Mouse (Mus musculus) lung, postnatal 4 days (tissue): ENCODE measurements at regions not wholly inside any gene's neighbourhood (a gene's known extent, or its start where the extent isn't known, plus 50 kb on each side); places are given as distances from the start of the nearest gene placed in this dataset.
A peak's percentile ranks its signal among the peaks of the same experiment; 100 is the strongest.

Experiments
- DNase-seq, 2 experiments: peaks; one replicate each; pipeline ENCODE4 v3.0.0; 2021

DNA sequence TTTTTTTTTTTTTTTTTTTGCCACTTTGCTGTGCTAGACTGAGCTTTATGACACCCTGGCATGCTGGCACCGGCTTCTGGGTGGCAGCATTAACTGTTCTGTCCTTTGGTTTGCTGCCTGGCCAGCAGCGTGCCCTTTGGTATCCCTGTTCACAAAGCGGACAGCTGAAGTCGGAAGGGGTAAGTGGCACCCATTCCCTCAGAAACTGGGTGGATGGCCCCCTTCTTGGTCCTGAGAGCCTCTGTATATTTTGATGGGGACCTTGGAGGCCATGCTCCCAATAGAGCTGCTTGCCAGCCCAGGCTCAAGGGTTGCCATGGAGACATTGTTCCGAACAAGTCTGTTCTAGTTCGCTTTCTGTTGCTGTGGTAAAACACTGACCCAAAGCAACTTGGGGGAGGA is 143.9 kb upstream of the Tle3 start:
- no peak for DNase-seq

DNA sequence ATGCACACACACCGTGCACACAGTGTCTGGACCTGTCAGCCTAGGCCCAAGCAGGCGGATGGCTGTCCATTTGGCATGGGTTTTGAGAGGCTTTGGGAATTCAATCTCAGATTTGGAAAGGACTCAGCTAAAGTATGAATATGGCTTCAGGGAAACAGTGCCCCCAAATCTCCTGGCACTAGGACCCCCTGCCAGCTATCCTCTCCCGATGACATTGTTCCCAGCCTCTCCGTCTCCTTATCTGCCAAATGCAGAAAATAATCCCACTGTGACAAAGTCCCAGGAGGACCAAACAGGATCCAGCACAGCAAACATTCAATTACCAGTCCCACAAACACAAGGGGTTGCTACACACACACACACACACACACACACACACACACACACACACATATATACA is 141.9 kb upstream of the Tle3 start:
- DNase-seq, result no peak

DNA sequence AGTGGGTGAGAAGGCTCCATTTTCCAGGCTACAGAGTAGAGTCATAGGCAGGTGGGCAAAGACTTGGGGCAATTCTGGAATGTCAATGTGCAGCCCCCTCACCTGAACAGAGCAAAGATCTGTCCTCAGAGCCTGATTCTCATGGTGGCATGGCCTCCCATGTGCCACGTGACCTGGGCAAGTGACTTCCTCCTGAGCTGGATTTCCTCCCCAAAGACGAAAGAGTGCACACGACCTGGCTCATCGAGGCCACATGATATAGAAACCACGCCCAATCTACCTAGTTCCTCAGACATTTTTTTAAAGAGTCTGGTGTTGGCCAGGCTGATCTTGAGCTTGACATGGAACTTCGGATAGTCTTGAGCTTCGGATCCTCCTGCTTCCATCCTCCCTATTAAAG is 139.5 kb upstream of the Tle3 start:
- DNase-seq, result no peak

DNA sequence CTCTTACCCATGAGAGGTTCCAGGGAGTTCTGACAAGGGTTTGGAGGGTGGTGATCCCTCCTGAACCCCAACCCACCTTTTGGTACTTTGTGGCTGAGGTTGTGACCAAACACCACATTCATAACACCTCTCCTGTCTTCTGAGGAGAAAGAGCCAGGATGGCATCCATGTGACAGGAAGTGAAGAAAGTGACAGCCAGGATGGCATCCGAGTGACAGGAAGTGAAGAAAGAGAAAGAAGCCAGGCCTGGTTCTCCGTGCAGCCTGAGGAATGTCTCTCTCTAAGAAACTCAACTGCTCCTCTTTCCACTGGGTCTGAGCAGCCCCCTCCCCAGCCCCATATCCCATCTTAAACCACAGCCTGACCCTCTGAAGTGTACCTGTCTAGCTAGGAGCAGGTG is 138.9 kb upstream of the Tle3 start:
- DNase-seq, result no peak

DNA sequence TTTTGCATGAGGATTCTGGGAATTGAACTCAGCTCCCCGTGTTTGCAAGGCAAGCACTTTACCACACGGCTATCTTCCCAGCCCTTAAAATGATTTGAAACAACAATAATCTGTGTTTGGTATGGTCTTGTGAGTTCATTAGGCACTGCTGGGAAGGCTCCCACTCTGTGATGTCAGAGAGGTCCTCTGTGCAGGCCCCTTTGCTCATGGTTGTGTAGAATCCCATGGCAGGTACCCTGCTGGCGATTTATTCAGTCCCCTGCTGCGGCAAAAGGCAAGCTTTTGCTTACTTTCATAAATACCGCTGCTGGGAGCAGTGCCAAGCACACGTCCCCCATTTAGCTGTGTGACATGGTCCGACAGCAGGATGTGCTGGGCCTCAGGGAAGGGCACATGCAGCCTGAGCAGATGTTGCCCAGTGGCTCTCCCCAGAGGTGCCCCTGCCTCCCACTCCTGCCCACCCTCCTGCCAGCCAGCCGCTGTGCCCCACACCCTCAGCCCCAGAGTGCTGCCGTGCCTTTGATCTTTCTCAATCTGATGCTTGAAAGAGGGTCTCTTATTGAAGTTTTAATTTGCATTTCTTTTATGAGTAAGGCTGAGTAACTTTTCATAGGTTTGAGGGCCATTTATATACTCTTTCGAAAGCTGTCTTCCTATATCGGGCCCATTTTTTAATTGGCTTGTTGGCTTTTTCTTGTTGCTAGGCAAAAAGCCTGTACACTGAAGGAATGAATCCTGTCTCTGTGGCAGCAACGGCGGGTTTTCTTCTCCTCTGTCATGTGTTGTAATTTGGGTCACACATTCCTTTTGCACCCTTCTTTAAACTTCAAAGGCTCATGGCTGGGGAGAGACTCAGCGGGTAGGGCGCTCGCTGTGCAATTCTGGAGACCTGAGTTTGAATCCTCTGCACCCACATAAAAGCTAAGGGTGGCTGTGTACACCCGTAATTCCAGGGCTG is 136.2 kb upstream of the Tle3 start:
- DNase-seq, result peak in 1 of 2 experiments; percentile 40

DNA sequence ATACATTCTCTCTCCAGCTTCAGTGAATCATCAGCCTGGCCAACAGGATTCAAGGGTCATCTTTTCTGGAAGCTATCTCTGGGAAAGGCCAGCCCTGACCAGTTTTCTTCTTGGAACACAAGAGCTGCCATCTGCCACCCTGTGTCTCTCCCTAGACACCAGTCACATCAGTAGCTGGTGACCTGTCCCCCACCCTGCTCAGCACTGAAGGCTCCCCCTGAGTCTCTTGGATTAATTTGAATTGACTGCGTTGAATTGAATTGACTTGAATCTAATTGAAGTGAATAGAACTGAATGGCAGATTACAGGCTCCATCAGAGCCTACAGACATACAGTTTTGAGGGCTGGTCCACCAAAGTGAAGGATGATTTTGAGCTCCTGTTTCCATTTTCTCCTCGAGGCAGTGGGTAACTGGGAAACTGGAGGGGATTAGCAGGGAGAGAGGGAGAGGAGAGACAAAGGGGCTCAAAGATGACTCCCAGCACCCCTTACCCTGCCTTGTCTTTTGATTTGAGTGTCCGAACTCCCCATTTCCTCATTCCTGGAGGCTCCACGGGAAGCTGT is 133.4 kb upstream of the Tle3 start:
- no peak for DNase-seq

DNA sequence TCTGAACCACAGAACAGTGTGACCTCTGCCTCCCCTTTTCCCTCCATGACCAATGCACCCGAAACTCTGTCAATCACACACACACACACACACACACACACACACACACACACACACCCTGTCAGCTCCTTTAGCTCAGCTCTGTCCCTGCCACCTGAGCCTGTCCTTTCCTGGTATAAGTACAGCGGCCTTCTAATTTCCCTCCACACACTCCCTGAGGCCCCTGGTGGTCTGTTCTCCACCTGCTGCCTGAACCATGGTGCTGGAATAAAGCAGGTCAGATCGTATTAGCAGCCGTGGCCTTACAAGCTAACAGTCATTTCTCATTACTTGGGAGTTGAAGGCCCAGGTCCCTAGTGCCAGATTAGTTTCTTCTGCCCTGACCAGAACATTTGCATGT is 132.8 kb upstream of the Tle3 start:
- no peak for DNase-seq

DNA sequence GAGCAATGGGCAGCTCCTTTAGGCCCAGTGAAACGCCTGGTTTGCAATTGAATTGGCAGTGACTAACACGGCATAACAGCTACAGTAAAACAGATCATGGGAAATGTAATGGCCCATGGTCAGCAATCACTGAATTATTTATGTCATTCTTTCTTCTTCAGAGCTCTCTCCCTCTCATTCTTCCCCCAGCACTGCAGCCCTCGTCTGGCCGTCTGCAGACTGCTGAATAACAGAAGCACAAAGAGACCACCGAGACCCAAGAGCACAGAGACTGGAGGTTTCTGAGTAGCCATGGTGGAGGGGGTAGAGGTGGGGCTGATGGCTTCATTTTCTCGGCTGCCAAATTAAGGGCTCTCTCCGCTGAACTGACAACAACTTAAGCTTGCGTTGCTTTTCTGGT is 130.7 kb upstream of the Tle3 start:
- DNase-seq, result no peak

DNA sequence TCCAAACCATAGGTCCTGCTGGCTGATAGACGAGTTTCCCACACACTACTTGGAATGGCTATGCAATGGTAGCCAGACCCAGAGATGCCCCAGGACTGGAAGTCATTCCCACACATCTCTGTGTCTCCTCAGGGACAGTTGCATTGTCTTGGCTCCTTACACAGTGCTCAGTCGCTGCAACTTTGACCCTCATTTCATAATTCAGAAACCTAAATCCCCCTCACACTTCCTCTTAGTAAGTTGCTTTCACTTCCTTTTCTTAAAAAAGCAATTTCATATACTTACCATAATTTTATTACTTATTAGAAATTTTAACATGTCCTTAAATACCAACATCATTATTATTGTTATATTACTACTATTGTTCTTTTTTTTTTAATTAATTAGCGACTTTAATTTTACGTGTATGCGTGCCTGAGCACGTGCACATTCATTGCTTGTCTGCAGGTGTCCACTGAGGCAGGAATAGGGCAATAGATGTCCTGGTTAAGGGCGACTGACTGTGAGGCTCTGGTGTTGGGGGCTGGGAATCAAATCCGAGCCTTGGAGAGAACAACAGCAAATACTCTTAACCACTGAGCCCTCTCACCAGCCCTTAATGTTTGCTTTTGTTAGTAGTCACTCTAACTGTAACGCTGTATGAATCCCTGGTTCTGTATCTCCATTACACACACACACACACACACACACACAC is 129.9 kb upstream of the Tle3 start:
- no peak for DNase-seq

DNA sequence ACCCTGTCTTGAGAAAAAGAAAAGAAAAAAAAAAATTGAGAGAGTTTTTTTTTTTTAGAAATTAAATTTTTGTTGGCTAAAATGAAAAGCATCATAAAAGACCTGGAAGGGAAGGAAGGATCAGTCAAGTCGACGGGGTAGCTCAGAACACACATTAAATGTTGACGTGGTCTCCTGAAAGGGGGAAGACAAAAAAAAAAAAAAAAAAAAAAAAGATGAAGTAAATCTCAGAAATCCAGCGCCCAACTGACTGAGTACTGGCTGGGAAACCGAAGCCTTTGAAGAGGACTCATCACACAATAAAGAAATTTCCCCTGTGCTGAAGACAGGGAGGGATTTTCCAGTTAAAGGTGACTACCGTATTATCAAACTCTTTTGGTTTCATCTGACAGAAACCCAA is 128.9 kb upstream of the Tle3 start:
- DNase-seq, result no peak

DNA sequence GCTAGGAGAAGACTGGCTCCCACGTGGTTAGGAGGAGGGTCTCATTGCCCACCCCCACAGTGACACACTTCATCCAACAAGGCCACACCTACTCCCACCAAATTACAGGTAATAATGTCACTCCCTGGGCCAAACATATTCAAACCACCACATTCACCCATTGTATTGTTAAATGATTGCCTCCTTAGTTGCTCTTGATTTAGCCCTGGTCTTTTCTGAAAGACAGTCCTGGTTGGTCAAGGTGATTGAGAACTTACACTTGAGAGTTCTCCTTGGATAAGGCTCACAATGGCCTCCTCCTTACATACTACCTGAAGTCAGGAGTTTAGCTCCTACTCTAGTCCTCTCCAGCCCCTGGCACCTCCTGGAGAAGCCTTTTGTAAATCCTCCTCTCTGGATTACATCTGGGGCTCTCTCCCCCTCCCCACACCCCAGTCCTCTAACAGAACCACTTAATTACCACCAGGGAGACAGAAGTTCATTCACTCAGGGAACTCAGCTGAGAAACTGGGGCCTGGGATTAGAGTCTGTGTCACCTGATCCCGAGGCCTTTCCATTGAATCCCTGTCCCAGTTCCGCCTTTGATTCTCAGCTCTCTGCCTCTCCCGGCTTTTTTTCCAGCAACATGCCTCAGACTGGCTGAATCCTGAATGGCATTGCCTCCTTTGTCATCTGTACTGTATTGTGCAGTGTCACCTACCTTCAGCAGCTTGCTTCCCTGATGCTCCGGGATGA is 122.3 kb upstream of the Tle3 start:
- DNase-seq, result no peak

DNA sequence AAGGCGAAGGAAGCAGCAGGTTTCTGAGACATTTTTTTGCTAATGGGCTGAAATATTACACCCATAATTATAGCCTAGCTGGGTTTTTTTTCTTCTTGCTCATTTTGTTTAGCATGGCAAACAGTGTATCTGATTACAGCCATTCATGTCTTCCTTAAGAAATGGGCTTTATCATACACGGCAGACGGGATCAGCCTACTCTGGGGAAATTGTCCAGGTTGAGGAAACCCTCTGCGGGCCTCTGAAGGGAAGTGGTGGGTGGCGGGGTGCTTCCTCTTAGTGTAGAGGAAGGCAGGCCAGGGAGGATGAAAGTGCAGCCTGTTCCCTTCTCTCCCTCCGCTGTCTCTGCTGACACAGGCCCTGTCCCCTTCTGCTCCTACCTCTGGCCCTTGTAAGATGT is 120.6 kb upstream of the Tle3 start:
- peak; percentile 48 to 63 for DNase-seq

DNA sequence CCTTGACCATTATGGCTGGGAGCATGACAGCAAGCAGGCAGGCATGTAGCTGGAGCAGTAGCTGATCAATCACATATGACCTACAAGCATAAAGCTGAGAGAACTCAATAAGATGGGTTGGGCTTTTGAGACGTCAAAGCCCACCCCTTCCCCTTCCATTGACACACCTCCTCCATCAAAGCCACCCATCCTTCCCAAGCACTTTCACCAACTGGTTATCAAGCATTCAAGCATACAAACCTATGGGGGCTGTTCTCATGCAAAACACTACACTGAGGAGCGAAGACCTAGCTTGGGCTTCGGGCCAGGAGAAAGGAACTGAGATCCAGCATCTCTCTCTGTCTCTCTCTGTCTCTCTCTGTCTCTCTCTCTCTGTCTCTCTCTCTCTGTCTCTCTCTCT is 118.4 kb upstream of the Tle3 start:
- no peak for DNase-seq

DNA sequence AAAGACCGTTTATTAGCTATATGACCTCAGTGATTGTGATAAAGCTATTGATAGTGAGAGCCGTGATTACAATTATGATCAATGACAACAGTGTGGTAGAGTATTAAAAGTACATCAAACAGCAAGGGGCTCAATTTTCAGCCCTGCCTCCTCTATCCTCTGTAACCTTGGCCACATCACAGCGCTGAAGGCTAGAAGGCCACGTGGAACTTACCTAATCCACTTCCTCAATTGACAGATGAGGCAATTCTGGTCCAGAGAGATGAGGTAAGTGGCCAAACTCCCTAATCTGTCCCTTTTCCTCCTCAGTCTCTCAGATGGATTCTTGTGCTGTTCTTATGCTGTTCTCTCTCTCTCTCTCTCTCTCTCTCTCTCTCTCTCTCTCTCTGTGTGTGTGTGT is 114.7 kb upstream of the Tle3 start:
- no peak for DNase-seq

DNA sequence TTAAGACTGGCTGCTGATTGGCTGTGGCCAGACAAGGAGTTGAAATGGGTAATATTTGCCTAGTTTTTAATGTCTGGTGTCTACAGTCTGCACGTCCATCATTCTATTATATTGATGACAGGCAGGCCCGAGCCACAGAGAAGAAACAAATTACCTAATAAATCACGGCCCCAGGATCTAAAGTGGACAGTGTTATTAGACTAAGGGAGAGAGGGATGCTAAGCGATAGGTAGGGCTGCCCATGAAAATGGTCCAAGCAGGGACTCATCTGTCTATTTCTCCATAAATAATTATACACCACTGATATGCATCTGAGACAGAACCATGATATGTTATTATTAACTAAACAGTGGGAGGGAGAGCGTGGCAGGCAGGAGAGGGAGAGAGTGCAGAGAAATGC is 114.1 kb upstream of the Tle3 start:
- no peak for DNase-seq

DNA sequence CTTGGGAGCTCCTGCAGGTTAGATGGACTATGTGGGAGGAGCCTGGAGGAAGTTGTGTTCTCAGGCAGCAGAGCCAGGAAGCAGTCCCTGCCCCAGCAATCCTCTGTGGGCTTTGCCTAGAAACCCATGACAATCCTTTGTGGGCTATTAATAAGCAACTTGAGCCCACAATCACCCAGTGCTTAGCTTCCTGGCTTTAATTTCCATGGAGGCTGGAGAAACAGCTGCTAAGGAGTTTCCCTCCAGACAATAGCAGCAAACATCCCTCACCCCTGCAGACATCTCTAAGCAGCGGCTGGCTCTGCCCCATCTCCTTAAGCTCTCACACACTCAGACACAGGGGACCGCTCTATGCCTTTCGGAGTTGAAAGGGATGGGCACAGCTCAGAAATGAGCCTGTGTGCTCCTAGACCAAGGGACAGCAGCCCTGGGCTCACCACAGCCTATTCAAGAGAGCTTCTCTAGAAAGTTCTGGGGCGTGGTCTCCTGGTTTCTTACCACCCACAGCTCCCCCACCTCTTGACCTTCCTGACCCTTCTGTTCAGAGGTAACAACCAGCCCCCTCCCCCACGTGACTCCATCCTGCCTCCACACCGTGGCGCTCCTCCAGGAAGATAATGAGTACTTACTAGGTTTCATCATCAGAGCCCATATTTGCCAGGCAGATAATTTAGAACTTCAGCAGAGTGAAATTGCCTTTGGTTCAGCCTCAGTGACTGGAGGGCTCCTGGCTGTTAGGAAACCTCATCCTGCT is 112.6 kb upstream of the Tle3 start:
- DNase-seq, result no peak

DNA sequence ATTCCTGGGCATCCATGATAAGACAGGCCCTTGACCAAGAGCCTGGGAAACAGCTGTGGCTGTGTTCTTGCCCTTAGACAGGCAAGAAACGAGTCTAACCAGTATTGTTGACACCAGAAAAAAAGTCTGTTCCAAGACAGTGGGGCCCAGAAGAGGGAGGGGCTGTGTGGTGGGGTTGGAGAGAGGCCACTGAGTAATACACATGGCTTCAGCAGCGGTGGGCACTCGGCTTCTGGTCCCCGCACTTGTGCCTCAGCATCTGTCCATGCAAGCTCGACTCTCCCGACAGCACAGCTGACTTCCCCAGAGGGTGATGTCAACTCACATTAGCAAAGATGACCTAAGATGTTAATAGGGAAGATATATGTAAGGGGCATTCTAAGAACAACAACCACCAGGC is 110.9 kb upstream of the Tle3 start:
- no peak for DNase-seq

DNA sequence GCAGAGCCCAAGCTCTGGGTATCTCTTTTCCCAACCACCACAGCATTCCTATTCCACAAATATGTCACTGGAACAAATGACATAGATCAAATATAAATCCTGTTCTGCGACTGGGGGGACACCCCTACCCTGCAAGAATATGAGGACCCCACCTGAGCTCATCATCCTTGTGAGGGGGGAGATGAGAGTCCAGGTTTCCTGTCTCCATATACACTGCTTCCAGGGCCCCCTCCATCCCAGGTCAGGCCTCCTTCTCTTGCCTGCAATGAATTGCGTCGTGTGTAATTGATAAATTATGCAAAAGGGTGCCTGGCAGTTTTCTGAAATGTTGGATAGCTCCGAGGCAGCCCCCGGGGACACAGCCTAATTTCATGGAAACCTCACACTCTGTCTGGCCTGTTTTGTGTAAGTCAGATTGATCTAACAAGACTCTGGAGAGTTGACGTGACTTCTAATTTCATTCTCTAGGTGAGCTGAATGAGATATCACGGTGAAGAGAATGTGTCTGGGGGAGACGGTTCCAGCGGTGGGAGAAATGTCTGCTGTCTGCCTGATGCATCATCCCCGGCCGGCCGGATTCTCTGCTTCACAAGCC is 110.3 kb upstream of the Tle3 start:
- no peak for DNase-seq

DNA sequence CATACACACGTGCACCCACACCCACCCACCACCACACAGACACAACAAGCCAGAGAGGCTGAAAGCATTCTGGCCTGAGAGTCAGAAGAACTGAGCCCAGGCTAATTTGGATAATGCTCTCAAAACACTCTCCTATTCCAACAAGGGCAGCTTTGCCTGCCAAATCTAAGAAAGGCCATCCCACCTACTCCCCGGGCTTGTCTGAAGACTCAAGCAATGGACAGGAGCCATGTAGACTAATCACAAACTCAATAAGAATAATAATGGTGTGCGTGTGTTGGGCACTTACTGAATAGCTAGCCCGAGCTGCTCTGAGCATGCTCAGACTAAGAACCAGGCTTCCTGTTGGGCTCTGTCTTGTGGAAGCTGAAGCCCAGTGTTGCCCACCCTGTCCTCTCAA is 108.8 kb upstream of the Tle3 start:
- no peak for DNase-seq

DNA sequence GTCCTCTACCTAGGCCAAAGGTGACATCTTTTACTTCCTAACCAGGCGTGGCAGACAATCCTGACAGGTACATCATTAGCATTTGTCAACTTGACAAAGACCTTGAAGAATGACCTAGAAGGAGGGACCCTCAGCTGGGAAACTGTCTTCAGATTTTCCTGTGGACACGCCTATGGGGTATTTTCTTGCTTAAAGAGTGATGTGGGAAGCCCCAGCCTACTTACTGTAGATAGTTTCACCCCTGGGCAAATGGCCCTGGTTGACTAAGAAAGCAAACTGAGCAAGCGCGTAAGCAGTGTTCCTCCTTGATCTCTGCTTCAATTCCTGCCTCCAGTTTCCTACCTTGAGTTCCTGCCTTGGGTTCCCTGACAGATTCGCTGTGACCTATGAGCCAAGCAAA is 106.7 kb upstream of the Tle3 start:
- DNase-seq, result no peak

DNA sequence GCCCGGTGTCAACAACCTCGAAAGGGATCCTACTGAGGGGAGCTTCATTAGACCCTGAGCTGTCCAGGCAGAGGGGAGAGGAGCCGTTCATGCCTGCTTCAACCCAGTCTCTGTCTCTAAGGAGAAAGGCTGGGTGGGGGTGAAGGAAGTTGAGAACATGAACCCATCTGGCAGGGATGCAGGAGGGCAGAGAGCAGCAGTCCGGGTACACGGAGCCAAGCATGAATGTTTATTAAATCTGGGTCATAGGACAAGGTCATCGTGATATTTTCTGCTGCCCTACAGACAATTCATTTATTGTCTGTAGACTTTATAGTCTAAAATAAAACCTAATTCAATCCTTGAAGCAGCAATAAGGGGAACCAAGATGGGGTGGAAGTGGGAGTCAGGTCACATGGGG is 105.2 kb upstream of the Tle3 start:
- no peak for DNase-seq

DNA sequence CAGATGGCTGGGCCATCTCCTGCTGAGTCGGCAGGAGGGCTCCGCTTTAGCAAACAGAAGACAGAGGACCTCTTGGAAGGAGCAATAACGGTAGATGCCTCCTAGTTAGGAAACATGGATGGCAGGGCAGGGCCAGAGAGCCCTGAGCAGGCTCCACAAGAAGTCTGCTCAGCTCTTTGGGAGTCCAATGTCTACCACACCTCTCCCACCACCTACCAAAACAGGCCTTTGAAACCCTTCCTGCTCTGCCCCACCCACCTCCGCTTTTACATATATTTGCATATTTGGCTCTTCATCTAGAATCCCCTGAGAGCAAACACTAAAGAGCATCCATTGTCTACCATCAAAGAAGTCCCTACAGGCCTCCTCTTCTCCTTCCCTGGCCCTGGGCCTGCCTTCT is 104.6 kb upstream of the Tle3 start:
- no peak for DNase-seq
